Mouse (Mus musculus): ENCODE results near the gene Ier3. TPM values are rescaled to one million over a fixed set of nuclear protein-coding genes. Genes with fewer than 3 reads are reported as not detected.
"Not testable (repeated sequence)": the region's sequence is repeated elsewhere in the genome, so short reads cannot be mapped to it uniquely, and the experiment has no call there.

Ier3 gene
- polyA plus RNA-seq, 1 experiment from 2014 or later, result 18.1 TPM

DNA sequence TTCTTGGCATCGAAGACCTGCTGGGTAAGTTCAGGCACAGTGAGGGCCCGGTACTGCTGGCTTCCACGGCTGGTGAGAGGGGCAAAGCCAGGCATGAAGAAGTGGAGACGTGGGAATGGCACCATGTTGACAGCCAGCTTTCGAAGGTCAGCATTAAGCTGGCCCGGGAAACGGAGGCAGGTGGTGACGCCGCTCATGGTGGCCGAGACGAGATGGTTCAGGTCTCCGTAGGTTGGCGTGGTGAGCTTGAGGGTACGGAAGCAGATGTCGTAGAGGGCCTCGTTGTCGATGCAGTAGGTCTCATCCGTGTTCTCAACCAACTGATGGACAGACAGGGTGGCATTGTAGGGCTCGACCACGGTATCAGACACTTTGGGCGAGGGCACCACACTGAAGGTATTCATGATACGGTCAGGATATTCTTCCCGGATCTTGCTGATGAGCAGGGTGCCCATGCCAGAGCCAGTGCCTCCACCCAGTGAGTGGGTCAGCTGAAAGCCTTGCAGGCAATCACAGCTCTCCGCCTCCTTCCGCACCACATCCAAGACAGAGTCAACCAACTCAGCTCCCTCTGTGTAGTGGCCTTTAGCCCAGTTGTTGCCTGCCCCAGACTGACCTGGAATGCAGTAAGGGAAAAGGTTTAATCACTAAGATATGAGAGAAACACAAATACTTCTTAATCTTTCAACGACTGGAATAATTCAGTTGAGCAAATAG lies 14.1 kb downstream of the Ier3 start:
- no peak for DNase-seq (ENCODE audit: low spot score)

DNA sequence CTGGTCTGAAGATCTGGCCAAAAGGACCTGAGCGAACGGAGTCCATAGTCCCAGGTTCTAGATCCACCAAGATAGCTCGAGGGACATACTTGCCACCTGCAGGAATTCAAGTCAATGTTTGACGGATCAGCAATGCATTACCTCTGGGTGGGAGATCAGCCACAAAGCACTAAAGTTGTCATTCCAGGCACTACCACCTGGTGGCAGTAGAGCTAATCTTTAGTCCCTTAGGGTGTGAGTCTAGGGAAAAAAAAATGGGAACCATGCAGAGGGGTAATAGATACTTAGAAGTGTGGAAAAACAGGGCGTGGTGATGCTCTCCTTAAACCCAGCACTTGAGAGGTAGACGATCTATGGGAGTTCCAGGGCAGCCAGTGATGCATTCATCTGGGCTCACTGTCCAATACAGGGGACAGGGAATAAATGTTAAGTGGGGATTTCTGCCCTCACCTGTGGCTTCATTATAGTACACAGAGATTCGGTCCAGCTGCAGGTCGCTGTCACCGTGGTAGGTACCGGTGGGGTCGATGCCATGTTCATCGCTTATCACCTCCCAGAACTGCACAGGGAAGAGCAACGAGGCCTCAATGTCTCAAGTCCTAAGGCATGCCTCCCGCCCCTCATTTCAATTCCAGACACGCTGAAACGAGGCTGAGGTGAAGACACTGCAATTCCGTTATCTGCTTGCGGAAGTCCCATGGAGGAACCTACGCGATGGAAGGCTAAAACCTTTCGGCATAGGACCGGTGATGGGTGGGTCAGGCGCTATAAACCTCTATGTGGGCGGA lies 14.9 kb downstream of the Ier3 start:
- DNase-seq (ENCODE audit: low spot score), result peak; percentile 88

DNA sequence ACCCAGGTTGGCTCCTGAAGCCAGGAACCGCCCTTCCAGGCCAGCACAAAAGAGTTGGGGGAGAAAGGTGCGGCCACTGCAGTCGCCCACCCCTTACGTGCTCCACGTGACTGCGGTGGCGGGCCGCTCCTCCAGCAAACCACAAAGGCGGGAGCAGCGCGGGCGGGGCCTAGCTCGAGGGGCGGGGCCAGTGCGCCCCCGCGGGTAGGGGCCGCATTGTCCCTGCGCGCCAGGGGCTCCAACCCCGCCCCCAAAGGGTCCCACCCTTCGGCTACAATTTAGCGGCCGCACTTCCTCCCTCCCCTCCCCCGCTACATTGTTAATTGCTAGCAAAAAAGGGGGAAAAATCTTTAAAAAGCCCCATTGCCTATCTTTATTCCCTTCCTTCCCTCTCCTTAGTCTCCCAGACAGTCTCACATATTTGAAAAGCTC lies 15.5 kb downstream of the Ier3 start:
- peak; percentile 93 for DNase-seq (ENCODE audit: low spot score)

DNA sequence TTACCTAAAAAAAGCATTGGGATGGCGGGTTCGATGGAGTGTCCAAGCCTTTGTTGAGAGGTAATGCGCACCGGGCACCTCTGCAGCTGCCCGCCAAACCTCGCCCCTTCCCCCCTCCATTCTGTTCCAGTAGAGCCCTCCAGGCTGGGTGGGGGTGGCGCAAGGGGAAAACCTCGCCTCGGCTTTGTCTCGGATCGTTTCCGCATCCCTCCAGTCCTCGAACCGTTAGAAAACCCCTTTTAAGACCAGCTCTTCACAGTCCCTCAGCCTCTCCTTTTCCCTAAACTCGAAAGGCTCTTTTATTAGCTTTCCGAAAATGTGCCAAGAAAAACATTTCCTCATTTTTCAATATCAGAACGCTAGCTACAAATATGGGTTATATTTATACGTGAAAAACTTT lies 16.0 kb downstream of the Ier3 start:
- peak; percentile 73 for DNase-seq (ENCODE audit: low spot score)

DNA sequence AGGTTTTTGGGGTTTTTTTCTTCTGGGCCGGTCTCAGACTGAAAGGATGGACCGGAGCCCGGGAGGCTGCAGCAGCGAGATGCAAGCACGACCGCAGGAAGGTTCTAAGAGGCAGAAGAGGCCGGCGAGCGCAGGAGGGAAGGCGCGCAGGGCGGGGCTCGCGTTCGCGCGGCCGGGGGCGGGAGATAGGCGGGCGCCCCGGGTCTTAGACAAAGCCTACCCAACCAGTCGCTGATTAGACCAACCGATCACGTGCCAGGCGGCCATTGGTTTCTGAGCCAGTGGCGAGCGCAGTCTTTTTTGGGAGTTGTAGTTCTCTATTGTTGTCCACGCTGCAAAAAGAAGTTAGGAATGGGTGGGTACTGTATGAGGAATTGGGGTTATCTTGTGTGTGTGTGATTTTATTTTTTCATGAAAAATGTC lies 16.6 kb downstream of the Ier3 start, which contains the start of gene Tubb5:
Tubb5 (minus strand) TSS at position 185 of the 423 bp plus-strand sequence.
- DNase-seq (ENCODE audit: low spot score), result peak; percentile 96

DNA sequence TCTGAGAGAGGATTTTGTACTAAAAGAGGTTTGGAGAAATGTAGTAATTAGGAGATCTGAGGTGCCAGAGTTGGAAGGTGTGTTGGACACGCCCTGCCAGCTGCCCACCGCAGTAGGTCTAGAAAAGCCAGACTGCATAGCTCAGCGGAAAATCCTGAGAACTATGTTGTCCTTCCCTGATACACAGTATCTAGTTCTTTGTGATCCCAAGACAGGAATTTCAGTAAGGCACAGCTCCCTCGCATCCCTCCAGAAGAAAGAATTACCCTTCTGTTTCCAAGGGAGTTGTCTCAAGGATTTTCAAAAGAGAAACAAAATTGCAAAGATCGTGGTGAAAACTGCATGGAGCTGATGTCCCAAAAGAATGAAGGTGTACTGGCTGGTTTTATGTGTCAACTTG lies 17.1 kb downstream of the Ier3 start:
- no peak for DNase-seq (ENCODE audit: low spot score)

DNA sequence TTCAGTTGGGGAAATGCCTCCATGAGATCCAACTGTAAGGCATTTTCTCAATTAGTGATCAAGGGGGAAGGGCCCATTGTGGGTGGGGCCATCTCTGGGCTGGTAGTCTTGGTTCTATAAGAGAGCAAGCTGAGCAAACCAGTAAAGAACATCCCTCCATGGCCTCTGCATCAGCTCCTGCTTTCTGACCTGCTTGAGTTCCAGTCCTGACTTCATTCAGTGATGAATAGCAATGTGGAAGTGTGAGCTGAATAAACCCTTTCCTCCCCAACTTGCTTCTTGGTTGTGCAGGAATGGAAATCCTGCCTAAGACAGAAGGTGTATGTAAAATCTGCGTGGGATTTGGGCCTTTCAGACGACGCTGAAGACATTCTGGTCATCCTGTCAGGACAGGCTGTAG lies 17.5 kb downstream of the Ier3 start:
- not testable (repeated sequence) for DNase-seq (ENCODE audit: low spot score)

DNA sequence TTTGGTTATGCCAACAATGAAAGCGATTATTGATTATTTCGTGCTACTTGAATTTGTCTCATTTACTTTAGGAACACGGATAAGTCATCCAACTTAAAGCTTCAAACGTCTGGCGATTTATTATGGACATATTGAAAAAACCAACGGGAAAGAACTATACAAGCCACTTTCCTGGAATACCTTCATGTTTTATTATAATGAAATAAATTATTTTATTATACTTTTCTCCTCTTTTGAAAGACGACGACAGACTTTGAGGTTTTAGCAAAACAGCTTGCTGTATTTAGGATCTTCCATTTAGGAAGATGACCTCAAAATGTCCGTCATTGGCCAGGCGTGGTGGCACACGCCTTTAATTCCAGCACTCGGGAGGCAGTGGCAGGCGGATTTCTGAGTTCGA lies 19.1 kb downstream of the Ier3 start:
- DNase-seq (ENCODE audit: low spot score), result no peak

DNA sequence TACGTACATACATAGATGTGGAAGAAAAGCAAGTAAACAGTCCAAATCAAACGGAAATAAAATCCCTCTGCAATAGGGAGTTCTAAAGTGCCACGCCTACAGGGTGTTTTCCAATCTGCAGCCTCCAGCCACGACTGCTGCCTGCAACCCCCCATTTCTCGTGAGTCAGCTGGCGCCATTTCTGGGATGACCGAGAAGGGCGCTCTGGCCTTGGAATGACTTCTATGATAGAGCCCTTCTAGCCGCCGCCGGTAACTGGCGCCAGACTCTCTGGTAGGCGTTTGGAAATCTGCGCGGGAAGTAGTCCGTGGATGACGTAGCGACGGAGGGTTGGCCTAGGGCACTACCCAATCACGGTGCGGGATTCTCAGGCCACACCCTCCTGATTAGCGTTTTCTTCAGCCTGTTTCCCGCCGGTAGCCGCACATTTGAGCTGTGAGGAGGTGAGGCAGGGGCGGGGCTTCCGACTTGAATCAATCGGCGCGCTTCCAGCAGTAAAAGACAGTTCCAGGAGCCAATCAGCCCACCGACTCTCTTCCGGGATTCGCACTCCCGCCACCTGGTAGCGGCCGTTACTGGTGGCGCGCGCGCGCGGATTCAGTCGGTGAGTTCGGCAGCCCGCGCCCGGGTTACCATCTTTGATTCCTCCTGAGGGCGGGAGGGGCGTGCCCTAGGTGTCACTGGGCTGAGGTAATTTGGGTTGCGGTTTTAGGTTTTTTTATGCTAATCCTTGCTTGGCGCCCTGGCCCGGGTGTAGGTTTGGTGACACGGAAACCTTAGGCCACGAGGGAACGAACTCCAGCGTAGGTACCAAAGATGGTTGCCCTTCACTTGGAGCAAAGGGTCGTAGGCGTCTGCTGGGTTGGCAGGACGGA lies 19.8 kb downstream of the Ier3 start, which contains the start of gene Mdc1:
Mdc1 (plus strand) TSS at position 440 of the 875 bp plus-strand sequence.
- DNase-seq (ENCODE audit: low spot score), result peak; percentile 100

DNA sequence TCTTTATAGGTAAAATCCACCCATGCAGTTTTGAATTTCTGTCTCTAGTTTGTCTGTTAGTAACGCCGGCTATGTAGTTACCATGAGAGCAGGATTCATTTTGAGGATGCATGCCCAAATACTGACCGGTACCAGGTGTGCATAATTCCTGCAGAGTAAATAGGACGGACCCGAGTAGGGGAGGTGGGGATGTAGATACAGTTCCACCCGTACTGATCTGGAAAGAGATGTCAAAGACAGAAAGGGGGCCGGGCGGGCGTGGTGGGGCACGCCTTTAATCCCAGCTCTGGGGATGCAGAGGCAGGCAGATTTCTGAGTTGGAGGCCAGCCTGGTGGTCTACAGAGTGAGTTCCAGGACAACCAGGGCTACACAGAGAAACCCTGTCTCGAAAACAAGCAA lies 20.5 kb downstream of the Ier3 start:
- no peak for DNase-seq (ENCODE audit: low spot score)

DNA sequence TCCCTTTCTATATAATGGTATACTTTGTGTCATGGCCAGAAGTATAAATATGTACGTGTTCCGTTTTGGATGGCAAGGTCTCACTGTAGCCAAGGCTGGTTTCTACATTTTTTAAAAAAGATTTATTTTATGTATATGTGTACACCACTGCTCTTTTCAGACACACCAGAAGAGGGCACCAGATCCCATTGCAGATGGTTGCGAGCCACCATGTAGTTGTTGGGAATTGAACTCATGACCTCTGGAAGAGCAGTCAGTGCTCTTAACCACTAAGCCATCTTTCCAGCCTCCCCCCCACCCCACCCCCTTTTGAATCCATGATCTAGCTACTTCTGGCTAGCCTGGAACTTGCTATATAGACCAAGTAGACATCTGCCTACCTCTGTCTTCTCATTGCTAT lies 22.0 kb downstream of the Ier3 start:
- no peak for DNase-seq (ENCODE audit: low spot score)

DNA sequence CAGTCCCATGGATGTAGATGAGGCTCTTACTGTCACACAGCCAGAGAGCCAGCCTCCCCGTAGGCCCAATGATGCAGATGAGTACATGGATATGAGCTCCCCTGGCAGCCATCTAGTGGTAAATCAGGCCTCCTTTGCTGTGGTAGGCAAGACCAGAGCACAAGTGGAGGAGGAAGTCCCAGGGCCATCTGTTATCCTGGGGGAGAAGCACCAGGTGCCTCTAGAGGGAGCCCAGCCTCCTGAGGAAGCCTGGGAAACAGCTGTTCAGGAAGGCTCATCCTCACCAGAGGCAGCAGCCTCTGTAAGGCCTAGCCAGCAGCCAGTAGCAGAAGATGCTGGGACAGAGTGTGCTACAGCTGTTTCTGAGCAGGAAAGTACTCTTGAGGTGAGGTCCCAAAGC lies 26.6 kb downstream of the Ier3 start:
- DNase-seq (ENCODE audit: low spot score), result no peak

DNA sequence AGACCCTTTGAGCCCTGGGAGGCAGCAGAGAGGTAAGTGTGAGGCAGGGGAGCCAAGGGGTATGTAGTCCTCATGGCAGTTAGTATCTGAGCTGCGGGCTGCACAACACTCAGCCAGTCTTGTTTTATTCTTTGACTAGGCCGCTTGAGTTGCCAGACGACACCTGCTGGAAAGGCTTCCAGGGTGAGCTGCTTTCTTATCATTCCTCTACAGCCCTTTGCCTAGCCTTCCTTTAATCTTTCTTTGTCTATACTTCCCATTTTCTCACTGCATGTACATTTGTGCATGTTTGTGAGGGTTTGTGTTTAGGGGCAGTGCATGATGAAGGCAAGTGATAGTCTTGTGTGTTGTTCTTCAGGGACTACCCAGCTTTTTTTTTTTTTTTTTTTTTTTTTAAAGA lies 29.5 kb downstream of the Ier3 start:
- DNase-seq (ENCODE audit: low spot score), result no peak

DNA sequence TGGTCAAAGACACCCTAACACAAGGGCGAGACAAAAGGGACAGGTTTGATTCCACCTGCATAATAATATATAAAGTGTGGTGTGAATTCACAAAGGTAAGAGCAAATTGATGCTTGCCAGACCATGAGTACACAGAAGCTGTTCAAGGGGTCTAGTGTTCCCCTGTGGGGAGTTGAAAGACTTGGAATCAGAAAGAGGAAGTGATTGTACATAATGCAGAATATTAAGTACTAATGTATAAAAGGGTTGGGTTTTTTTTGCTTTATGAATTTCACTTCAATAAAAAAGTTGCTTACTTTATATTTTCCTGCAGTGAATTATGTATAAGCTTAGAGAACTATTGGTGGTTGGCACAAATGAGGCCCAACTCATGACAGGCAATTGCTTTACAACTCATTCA lies 37.9 kb downstream of the Ier3 start:
- no peak for DNase-seq (ENCODE audit: low spot score)

DNA sequence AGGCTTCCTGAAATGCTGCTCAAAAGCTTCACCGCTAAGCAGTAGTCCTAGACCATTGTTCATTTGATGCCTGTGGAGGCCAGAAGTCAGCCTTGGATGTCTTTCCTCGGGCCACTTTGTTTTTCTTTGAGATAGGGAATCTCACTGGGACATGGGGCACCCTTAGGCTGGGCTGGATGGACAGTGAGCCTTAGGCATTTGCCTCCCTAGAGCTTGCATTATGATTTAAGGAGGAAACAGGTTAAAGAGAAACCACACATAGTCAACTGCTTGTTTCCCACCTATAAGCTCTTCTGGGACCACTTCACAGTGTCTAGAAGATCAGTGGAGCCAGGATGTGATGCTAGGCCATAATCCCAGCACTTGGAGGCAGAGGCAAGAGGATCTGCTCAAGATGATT lies 38.4 kb downstream of the Ier3 start:
- no peak for DNase-seq (ENCODE audit: low spot score)

DNA sequence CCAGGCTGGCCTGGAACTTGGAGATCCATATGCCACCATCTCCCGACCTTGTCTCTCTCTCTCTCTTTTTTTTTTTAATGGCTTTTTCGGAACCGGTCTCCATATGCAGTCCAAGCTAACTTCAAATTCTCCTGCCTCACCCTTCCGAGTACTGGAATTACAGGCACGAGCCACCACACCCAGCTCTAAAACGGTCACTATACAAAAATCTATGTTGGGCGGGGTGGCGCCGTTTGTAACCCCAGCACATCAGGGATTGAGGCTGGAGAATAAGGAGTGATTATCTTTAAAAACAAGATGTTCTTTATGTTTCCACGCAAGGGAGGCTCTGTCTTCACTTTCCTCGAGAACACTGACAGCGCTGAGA lies 39.3 kb downstream of the Ier3 start:
- DNase-seq (ENCODE audit: low spot score), result no peak

DNA sequence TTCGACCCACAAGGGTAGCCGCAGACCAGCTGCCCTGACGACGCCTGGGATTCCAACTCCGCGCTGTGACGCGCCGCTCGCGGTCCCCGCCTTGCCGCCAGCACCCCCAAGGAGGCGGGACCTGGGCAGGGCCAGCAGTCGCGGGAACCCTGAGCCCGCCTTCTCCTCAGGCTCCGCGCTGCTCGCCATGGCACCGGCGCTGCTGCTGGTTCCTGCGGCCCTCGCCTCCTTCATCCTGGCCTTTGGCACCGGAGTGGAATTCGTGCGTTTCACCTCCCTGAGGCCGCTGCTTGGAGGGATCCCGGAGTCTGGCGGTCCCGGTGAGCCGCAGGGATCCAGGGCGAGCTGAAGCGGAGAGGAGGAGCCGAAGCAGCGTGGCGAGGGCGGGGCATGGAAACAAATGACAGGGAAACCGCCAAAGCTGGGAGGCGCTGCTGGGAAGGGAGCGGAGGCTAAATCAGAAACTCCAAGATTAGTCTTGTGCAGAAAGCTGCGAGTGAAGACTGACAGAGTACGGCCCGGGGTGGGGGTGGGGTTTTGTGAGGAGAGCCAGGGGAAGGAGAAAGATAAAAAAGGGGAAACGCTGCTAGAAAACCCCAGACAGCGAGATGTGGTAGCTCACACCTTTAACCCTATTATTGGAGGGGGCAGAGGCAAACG lies 39.8 kb downstream of the Ier3 start, which contains the start of gene Nrm:
Nrm (plus strand) TSS at position 121 of the 660 bp plus-strand sequence.
- DNase-seq (ENCODE audit: low spot score), result peak; percentile 80

DNA sequence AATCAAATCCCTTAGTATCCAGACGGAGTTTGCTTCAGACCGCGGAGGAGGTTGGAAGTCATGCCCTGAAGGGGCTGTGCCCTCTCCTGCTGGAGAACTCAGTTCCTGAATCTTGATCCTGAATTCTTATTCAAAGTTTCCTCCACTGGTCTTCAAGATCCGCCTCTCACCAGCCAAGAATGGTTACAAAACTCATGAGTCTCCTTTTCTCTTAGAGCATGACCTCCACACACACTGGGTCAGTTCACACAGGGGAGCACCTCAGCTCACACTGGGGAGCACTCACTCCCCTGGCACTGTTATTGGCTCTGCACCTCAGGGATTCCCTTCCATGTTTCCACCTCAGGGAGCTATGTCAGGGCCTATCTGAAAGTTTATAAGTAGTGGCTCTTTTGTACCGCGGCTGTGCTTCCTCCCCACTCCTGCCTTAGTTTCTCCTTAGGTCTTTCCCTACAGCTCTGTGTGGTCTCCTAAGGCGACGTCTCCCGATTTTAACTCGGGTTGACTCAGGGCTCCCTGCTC lies 43.4 kb downstream of the Ier3 start:
- DNase-seq (ENCODE audit: low spot score), result no peak

DNA sequence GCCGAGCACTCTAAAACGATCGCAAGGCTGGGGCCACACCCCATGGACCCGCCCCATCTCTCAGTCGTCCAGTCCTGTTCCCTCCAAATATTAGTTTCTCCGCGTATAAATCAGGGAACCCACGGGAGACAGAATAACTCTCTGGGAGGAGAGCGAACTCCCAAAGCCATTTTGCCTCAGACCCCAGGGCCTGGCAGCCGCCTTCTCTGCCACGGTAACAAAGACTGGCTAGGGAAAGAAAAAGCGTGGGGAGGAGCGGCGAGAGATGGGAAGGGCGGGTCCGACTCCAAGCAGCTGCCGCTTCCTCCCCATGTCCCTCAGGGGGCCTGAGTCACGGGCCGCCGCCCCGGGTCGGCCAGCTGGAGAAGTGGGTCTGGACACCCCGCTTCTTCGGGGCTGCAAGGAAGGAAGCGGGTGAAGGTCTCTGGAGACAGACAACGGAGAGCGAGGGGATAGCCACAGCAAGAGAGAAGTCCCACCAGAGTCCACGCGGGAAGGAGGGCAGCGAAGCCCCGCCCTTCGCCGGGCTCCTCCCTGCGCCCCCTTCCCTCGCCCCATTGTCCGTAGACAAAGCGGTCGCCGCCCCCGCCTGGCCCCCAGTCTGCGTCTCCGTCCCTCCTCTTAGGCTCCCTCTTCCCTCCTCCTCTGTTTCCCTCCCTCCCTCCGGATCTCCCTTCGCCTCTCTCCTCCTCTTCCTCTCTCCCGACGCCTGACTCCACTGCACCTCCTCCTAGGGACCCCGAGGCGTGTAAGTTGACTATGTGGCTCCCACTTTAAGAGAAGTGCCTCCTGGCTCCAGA lies 44.2 kb downstream of the Ier3 start, which contains the start of gene Ppp1r18:
Ppp1r18 (plus strand) TSS at position 113 of the 800 bp plus-strand sequence.
- DNase-seq (ENCODE audit: low spot score), result peak; percentile 22
